Mouse (Mus musculus) spleen, adult 2 months (tissue): ENCODE data around the gene Snap25.

ENCODE experiments used
- CTCF ChIP-seq: fragments of 200-500 bp; IDR thresholded peaks from 2 replicates; pipeline ENCODE4 v1.5.1; 2011; ENCODE audit warnings: mild to moderate bottlenecking, inconsistent platforms; ENCODE audit not compliant: insufficient read depth, insufficient read length, insufficient replicate concordance; ENCODE audit errors: extremely low read depth
- POLR2A ChIP-seq: fragments of 200-500 bp; IDR thresholded peaks from 2 replicates; pipeline ENCODE4 v1.6.1; 2011; ENCODE audit warnings: low read depth, low read length, inconsistent platforms

DNA sequence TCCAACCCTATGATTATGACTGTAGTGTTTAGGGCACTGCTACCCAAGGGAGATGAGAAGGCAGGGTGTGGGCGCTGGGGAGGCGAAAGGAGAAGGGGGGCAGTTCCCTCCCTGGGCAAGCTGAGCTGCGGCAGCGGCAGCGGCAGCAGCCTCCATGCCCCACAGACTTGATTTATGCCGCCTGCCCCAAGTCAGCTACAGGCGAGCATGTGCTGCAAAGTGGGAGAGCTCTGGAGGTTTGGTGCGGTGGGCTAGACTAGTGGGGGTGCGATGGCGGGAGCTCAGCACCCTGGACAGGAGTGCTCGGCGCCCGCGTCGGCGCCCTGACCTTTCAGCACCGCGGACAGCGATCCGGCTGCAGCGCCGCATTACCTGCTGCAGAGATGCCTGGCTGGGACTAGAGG lies 757 bp downstream of the Snap25 start:
- TF ChIP-seq POLR2A, result no peak
- no peak for TF ChIP-seq CTCF
